Mouse (Mus musculus): Measurements from ENCODE around the gene Phf7. TPM values are rescaled to one million over a fixed set of nuclear protein-coding genes. Genes with fewer than 3 reads are reported as not detected.

The Phf7 gene
- polyA plus RNA-seq, 1 experiment from 2014 or later, result 11.8 TPM

DNA sequence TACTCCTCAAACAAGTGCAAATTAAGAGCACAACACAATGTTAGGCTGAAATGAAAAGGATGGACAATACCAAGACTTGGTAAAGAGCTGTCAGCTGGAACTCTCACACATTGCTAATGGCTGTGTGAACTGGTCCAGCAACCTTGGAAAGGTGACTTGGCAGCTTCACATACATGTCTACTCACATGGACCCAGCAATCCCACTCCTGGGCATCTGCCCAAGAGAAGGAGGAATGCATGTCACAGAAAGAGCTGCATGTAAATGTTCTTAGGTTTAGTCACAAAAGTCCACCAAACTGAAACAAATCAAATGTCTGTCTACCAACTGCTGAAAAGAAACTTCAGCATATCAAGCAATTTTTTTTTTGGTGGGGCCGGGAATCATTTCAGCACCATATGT, 5.2 kb downstream of the Phf7 start:
- Histone ChIP-seq H3K27ac (ENCODE audit: low read depth) (no peak overlapping the region), H3K4me1 (ENCODE audit: insufficient read depth) (no peaks in the 10 kb centered on the region), H3K9ac (no peak overlapping the region), H3K27me3 (ENCODE audit: insufficient read depth, low read length) (no peaks in the 10 kb centered on the region), H3K9me3 (ENCODE audit: low read depth, low read length) (no peaks in the 10 kb centered on the region), H3K36me3 (ENCODE audit: insufficient read depth) (no peaks in the 10 kb centered on the region), H3K4me3 (ENCODE audit: low read depth, low read length) (no peak overlapping the region), H3K4me2 (no peak overlapping the region)
- ATAC-seq (ENCODE audit: insufficient read depth) (no peak), DNase-seq (no peak)
- 68% methylated on average over 1 of the region's 1 CpGs for WGBS
- TF ChIP-seq CTCF (IDR thresholded peaks at IDR 0.05; ENCODE audit: low read depth), result no peak

DNA sequence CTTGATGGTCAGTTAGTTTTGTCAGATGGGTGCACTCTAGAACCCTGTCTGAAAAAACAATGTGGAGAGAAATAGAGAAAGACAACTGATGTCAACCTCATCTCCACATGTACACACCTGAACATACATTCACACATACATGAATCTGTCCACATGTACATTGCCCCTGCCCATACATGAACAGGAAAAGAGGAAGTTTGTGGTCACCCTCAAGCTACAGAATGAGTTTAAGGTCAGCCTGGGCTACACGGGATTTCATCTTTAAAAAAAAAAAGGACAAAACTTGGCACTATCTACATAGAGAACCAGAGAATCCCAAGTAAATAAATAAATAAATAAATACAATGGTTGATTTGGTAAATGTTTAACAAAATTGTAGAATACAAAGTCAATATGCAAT, 6.3 kb downstream of the Phf7 start:
- no peak for TF ChIP-seq CTCF (IDR thresholded peaks at IDR 0.05; ENCODE audit: low read depth)
- Histone ChIP-seq H3K4me3 (ENCODE audit: low read depth, low read length) (no peak overlapping the region), H3K9me3 (ENCODE audit: low read depth, low read length) (no peaks in the 10 kb centered on the region), H3K4me1 (ENCODE audit: insufficient read depth) (no peaks in the 10 kb centered on the region), H3K9ac (no peak overlapping the region), H3K4me2 (no peak overlapping the region), H3K36me3 (ENCODE audit: insufficient read depth) (no peaks in the 10 kb centered on the region), H3K27ac (ENCODE audit: low read depth) (no peak overlapping the region), H3K27me3 (ENCODE audit: insufficient read depth, low read length) (no peaks in the 10 kb centered on the region)
- DNase-seq, result no peak
- WGBS, result 79% methylated on average over 1 of the region's 1 CpGs
- ATAC-seq (ENCODE audit: insufficient read depth), result no peak

DNA sequence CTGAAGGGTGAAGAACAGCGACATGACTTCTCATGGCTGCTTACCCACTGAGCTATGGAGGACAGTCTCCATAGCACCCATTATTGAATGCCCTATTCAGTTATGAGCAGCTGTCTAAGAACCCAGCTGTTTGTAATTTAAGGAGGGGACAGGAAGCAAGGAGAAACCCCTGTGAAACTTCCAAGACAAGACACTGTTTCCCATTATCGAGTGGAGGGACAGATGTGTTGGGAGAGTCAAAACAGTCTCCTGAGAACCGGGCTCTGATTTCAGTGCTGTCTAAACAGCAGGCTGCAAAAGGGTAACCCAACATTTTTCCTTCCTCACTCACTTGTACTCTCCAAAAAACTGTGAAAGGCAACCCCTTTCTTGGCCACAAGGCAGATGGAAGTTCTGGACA, 10.6 kb downstream of the Phf7 start:
- WGBS, result 63% methylated on average over 3 of the region's 3 CpGs
- ATAC-seq (ENCODE audit: insufficient read depth), result no peak
- no peaks in the 10 kb centered on the region for H3K27me3 ChIP-seq (ENCODE audit: insufficient read depth, low read length)
- no peaks in the 10 kb centered on the region for H3K9me3 ChIP-seq (ENCODE audit: low read depth, low read length)
- H3K4me1 ChIP-seq (ENCODE audit: insufficient read depth), result no peaks in the 10 kb centered on the region
- H3K4me2 ChIP-seq, result no peak overlapping the region
- no peak overlapping the region for H3K27ac ChIP-seq (ENCODE audit: low read depth)
- DNase-seq, result no peak
- H3K36me3 ChIP-seq (ENCODE audit: insufficient read depth), result no peaks in the 10 kb centered on the region
- no peak for TF ChIP-seq CTCF (IDR thresholded peaks at IDR 0.05; ENCODE audit: low read depth)
- H3K4me3 ChIP-seq (ENCODE audit: low read depth, low read length), result no peak overlapping the region
- H3K9ac ChIP-seq, result no peak overlapping the region

DNA sequence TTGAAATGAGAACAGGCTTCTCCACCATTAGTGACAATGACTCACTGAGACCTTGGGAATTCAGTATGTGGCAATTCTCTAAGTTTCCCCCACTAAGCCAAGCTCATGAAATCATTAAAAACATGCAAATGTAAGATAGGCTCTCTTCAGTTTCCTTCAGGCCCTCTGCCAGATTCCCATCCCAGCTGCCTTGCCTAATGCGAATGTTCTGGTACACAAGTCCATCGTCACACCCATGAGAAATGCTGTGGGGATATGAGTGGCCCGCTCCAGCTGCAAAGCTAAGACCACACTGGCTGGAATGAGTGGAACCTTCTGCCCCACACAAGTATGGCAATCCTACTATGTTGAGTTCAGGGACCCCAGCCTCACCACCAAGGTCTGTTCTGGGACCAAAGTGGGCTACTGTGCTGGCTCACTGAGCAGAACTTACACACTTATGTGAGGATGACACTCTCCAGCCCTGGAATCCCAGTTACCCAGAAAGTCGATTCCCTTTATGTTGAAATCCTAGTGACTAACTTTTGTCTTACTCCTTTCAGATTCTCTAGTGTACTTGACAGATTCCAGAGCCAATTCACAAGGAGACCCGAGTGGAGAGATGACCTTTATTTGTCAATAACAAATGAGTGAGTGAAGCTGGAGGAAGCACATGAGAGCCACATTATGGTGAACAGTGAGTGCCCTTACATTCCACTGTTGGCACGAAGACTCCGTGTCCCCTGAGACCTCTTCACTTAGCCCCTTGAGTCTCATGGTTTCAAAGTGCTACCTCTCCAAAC, 13.8 kb downstream of the Phf7 start:
- TF ChIP-seq CTCF (IDR thresholded peaks at IDR 0.05; ENCODE audit: low read depth), result no peak
- Histone ChIP-seq H3K9me3 (ENCODE audit: low read depth, low read length) (no peaks in the 10 kb centered on the region), H3K4me2 (no peak overlapping the region), H3K27me3 (ENCODE audit: insufficient read depth, low read length) (no peaks in the 10 kb centered on the region), H3K9ac (no peak overlapping the region), H3K4me3 (ENCODE audit: low read depth, low read length) (no peak overlapping the region), H3K36me3 (ENCODE audit: insufficient read depth) (no peaks in the 10 kb centered on the region), H3K27ac (ENCODE audit: low read depth) (no peak overlapping the region), H3K4me1 (ENCODE audit: insufficient read depth) (no peaks in the 10 kb centered on the region)
- no peak for ATAC-seq (ENCODE audit: insufficient read depth)
- whole genome bisulfite sequencing, result 67% methylated on average over 7 of the region's 7 CpGs
- no peak for DNase-seq

DNA sequence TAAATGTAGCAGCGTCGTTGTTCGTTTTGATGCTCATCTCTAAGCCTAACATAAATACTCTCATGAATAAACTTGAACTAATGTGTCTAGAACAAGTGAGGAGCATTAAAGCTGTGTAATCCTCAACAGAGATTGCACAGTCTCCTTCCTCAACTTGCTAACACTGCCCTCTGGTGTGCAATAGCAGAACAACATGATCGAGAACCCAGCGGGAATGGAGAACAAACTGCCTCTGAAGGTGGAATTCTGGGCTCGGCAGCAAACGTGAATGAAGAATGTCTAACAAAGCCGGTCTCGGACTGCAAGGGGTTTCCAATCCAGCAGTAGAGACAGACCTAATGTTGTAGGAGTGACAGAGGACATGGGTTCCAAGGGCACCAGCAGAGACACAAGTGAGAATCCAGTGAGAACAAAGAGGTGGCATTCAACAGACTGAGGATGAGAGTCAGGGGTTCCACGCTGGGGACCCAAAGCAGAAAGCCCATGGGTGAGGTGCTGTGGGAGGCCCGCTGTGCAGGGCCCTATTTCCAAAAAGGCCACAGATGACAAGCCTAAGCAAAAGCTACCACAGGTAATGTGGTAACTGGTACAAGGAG, 17.0 kb downstream of the Phf7 start:
- Histone ChIP-seq H3K4me2 (peak overlapping the region; percentile 29; the same call in 1 of the 2 replicates), H3K4me3 (ENCODE audit: low read depth, low read length) (no peak overlapping the region), H3K9ac (no peak overlapping the region; the same call in 1 of the 2 replicates), H3K27ac (ENCODE audit: low read depth) (no peak overlapping the region), H3K4me1 (ENCODE audit: insufficient read depth) (no peaks in the 10 kb centered on the region; the same call in 1 of the 2 replicates), H3K9me3 (ENCODE audit: low read depth, low read length) (no peaks in the 10 kb centered on the region), H3K36me3 (ENCODE audit: insufficient read depth) (no peaks in the 10 kb centered on the region), H3K27me3 (ENCODE audit: insufficient read depth, low read length) (no peaks in the 10 kb centered on the region)
- DNase-seq, result peak; percentile 95
- WGBS, result 16% methylated on average over 11 of the region's 11 CpGs
- TF ChIP-seq CTCF (IDR thresholded peaks at IDR 0.05; ENCODE audit: low read depth), result peak; percentile 95
- ATAC-seq (ENCODE audit: insufficient read depth), result peak; percentile 53

DNA sequence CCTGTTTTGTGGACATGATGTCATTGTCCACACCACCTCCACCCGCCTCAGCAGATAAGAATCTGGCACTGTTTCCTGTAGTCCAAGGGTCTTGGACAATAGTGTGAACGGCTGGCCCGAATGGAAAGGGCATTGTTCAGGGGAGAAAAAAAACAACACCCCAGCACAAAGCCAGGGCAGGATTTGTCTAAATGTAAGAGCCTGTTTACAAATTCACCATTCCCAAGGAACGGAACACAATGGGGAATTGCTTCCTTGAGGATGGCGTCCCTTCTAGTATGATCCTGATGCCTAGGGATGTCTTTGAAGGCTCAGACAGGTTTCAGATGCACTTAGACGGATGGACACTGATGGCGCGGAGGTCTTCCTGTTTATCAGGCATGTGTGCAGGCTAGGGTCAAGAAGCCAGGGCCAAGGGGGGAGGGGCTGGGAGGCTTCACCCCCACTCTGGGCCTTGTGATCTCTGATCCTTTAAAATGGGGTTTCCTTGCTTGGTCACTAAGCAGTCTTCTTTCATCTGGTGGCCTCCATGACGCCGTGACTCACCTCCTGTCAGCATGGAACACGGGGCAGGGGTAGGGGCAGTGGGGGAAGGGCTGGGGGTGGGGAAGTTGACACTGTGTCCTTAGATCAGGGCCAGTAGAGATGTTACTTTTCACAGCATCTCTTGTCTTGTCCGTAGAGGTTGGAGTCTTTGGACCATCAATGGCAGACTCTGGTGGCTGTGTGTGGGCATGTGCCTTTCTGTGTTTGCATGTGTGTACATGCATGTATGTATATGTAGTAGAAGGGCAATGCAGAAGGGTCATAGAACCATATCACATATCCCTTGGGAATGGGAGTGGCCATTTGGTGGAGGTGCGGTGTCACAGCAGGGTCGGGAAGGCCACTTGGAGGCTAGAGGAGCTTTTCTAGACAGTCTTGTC, 17.8 kb downstream of the Phf7 start:
- DNase-seq, result peak; percentile 57
- Histone ChIP-seq H3K4me1 (ENCODE audit: insufficient read depth) (no peaks in the 10 kb centered on the region; the same call in 1 of the 2 replicates), H3K9me3 (ENCODE audit: low read depth, low read length) (no peaks in the 10 kb centered on the region), H3K27ac (ENCODE audit: low read depth) (peak overlapping the region; percentile 36; the same call in 1 of the 2 replicates), H3K4me3 (ENCODE audit: low read depth, low read length) (no peak overlapping the region), H3K9ac (no peak overlapping the region), H3K27me3 (ENCODE audit: insufficient read depth, low read length) (no peaks in the 10 kb centered on the region), H3K36me3 (ENCODE audit: insufficient read depth) (no peaks in the 10 kb centered on the region), H3K4me2 (no peak overlapping the region)
- no peak for TF ChIP-seq CTCF (IDR thresholded peaks at IDR 0.05; ENCODE audit: low read depth)
- peak; percentile 42 for ATAC-seq (ENCODE audit: insufficient read depth)
- whole genome bisulfite sequencing, result 72% methylated on average over 14 of the region's 14 CpGs

Data from lung, embryonic 14.5 days (tissue).